Mouse (Mus musculus): ENCODE data around the gene Tbata. TPM values are rescaled to one million over a fixed set of nuclear protein-coding genes. Genes with fewer than 3 reads are reported as not detected.

Gene Tbata
- 680 and 1,001 TPM in 2 replicates for polyA plus RNA-seq (2015; fragmentation: Nextera tagmentation; extraction: Ambion mirVana)

DNA sequence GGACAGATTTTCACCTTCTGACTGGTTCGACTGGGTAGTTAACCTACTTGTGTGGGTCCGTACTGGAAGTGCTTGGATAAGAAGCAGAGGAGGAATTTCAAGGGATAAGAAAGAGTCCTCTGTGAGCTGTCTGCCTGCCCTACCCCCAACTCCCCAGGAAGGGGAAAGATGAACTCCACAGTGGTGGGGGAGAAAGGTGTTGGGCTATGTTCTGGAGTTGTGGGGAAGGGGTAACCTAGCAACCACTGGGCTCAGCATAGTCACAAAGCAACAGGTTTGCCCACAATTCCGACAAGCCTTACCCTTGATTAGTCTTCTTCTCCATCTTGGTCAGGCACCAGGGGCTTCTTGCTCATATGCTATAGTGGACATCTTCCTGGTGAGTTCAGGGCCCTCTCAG lies at the start of gene Tbata:
Gene Tbata, plus strand, starts transcription at position 301 of the 400 bp plus-strand sequence.
- DNase-seq (ENCODE audit: low spot score): no peak

DNA sequence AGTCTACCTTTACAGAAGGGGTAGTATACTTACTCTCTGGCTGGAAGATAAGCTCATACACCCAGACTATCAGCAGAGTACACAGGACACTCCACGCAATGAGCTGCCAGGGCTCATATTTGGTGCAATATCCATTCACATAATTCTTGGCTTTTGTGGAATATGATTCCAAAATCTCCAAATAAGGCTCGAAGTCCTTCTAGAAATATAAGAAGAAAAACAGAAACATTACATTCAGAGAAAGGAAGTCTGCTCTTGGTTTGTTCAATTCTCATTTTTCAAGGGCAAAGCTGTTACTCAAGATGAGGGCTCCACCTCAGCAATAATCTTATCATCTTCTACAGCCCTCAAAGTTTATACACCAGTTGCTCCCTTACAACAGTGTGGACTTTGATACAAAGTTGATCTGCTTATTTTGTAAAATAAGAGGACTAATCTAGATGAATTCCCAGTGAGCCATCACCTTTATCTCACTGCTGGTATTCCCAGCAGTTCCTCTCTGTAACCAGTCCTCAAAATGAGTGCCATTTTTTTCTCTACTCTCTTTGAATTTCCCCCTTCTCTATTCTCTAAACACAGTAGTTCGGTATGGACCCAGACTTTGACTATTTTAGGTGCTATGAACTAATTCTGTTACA lies 48.4 kb upstream of the Tbata start:
- no peak for DNase-seq (ENCODE audit: low spot score)

DNA sequence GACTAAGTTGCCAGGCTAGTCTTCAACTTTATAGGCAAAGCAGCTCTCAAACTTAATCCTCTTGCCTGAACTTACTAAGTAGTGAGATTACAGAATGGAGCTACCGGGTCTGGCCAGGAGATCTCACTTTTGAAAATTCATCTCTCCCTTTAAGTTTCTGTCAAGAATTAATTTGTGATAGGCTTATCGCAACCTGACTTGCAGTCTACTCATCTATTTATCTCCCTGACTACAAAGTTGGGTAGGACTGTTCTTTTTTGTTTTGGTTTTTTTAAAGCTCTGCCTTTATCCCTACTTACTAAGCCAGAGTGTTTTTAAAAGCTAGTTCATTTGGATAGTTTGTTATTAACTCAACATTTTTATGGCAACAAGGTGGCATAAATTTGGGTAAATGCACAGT lies 47.3 kb upstream of the Tbata start:
- no peak for DNase-seq (ENCODE audit: low spot score)

DNA sequence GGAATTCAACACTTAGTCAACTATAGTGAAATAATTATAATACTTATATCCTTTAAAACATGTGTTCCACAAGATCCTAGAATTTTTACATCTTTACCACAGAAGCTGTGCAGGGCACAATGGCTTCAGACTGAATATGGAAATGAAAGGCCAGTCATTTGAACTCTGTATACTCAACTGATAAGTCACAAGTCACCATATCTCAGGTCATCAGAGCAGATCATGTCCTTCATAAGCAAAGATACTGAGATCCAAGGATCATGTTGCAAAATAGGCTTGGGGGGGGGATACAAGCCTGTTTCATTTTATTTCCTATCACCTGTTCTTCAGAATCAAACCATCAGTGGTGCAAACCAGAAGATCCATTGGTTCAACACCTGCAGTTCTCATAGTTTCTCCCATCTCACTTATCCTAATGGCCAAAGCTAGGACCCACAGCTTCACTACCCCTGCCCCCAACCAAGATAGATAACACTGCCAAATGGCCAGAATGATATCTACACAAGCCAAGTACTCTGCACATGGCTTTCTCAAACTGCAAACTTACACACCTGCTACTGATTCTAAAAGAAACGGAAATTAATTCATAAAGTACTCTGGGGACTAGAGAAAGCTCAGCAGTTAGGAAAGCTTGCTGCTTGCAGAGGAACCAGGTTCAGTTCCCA lies 42.9 kb upstream of the Tbata start:
- DNase-seq (ENCODE audit: low spot score): no peak

DNA sequence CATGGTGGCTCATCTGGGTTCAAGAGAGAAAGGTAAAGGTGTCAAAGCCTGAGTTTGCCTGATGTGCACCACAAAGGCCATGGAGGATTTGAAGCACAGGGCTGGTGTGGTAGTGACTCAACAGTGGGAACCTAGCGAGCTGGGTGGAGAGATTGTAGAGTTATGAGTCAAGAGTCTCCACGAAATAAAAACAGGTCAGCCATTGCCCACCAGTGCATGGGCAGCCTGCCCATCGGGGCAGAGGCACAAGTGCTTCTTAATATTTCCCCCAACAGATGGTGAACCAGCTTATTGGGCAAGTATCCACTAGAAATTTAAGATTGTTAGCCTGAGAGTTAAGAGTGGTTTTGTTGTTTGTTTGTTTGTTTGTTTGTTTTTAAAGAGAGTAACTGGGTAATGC lies 40.8 kb upstream of the Tbata start:
- no peak for DNase-seq (ENCODE audit: low spot score)

DNA sequence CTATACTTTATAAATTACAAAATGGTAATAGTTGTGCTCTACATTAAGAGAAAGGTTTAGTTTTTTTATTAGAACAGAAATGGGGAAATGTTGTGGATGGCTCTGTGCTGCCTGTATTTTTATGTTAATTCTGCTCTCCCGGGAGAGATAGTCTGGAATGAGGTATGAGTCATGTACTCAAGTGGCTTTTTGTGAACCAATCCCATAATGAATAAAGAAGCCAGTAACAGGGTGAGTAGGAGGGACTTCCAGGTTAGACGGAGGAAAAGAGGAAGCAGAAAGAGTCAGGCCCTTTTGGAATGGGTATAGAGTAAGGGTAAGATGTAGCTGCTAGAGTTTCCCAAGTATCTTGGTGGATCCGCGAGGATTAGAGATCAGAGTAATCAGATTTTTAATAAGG lies 37.7 kb upstream of the Tbata start:
- no peak for DNase-seq (ENCODE audit: low spot score)

DNA sequence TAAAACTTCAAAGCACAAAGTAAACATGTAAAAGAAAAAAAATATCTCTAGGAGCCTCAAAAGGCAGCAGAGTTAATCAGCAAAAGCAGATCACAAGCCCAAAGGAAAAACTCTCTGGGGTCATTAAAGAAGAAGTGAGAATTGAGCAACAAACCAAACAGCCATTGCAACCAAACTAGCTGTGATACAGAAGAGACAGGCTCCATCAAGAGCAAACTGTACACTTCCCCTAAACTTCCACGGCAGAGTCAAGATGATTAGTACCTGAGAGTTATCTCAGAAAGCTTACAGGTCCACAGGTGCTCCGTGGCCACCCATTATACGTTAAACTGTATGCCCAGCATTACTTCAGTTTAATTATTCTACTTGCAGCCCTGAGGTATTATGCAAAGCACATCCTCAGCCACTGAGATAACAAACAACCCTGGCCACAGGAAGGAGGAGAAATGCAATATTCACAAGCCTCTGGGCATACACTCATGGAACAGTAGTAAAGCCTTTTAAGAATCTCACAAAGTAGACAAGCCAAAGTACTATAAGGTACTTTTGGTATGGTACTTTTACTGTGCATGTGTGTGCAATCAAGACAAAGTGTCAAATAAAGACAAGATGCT lies 36.4 kb upstream of the Tbata start:
- no peak for DNase-seq (ENCODE audit: low spot score)

DNA sequence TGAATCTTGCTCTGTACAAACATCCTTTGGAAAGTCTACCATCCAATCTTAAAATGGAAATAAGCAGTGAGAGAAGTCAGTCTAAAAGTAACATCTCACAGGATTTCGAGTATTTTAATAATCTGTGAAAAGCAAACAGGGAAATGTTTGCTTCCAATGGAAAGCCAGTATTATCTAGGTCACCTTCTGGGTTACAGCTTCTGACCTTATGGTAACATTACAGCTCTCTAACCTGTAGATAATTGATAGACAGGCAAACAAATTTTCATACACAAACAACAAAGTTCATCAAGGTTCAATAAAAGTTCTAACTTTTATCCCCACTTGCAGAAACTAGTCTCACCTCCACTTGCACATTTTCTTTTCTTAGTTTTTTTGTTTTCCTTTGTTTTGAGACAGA lies 34.2 kb upstream of the Tbata start:
- DNase-seq (ENCODE audit: low spot score): no peak

DNA sequence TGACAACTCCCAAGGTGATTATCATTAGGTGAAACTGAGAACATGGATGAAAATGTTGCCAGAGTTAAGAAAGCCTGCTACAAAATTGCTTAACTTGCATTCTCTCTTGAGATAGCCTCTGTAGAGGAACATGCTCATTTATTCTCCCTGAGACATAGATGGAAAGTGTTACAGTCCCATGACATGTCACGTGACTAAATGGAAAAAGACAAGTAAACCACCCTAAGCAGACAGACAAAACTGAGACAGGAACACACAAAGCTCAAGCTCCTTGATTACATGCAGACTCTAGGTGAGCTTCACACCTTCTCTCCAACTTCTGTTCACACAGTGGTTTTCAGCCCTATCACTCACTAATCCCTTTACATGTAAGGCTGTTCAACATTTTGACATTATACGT lies 28.4 kb upstream of the Tbata start:
- no peak for DNase-seq (ENCODE audit: low spot score)

DNA sequence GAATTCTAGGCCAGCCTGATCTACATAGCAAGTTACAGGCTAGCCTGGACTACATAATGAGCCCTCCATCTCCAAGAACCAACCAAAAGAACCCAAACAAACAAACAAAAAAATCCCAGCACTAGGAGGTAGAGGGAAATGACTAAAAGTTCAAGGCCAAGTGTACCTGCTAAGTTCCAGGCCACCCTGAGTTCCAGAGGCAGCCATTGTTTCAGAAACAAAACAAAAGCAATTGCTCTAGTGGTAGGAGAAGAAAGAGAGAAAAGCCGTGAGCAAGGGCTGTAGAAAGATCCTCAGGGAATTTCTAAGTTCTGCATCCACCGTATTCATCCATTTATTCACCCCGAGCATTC lies 26.0 kb upstream of the Tbata start:
- no peak for DNase-seq (ENCODE audit: low spot score)

DNA sequence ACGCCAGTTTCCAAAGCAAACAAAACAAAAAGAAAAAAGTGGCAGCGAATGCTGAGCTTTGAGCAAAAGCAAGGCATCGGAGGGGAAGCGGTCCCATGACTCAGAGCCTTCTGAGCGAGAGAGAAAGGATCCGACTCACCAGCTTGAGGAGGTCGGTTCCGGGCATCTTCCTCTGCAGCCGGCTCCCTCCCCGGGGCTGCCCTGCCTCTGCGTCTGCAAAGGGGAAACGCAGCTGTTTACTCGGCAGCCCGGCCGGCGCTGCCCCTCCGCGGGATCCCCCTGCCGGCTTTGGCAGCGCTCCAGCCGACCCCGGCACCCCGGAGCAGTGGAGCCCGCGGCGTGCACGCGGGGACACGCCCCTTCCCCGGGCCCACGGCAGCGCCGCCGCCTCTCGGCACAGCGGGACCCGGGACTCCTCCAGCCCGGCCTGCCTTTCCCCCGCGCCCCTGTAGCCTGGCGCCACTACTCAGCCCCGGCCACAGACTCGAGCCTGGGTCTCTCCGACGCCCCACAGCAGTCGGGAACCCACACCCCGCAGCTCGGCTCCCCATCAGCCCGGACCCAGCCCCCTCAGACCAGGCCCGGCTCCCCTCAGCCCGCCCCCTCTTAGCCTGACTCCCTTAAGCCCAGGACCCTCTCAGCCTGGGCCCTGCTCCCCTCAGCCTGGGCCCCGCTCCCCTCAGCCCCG lies 25.5 kb upstream of the Tbata start:
- peak; percentile 62 for DNase-seq (ENCODE audit: low spot score)

DNA sequence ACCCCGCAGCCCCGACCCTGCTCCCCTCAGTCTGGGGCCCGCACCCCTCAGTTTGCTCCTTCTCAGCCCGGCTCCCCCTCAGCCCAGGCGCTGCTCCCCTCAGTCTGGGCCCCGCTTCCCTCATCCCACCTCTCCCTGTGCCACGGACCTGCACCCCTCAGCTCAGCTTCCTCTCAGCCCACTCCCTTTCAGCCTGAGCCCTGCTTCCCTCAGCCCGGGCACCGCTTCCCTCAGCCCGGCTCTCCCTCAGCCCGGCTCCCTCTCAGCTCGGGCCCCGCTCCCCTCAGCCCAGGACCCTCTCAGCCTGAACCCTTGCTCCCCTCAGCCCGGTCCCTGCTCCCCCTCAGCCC lies 25.0 kb upstream of the Tbata start:
- peak; percentile 9 for DNase-seq (ENCODE audit: low spot score)

DNA sequence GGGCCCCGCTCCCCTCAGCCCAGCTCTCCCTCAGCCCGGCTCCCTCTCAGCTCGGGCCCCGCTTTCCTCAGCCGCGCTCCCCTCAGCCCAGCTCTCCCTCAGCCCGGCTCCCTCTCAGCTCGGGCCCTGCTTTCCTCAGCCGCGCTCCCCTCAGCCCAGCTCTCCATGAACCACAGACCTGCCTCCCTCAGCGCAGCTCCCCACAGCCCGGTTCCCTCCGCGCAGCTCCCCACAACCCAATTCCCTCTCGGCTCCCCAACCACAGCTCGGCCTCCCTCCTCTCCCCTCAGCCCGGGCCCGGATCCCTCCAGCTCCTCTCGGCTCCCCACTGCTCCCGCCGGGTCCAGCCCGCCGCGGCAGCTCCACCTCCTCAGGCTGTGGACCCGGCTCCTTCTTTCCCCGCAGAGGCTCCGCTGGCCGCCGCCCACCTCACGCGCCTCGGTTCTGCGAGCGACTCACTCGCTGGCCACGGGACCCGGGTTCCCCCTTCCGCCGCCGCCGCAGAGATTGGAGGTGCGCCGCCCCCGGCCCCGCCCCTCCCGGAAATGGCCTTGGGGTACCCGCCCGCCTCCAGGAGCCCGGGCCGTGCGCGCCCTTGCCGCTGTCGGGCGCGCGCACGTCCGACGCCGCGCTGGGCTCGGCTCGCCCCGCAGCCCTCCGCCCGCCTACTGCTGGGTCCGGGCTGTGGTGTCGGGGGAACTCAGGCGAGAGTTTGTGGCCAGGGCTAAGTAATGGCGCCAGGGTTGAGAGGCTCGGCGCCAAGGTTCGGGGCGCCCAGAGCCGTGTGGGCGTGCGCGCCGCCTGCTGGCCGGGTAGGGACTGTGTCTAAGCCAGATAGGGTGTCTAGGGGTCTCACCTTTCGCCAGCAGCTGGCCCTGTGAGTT lies 24.4 kb upstream of the Tbata start, which contains the start of gene Sgpl1:
Gene Sgpl1, minus strand, starts transcription at position 547 of the 884 bp plus-strand sequence.
- peak; percentile 93 for DNase-seq (ENCODE audit: low spot score)

DNA sequence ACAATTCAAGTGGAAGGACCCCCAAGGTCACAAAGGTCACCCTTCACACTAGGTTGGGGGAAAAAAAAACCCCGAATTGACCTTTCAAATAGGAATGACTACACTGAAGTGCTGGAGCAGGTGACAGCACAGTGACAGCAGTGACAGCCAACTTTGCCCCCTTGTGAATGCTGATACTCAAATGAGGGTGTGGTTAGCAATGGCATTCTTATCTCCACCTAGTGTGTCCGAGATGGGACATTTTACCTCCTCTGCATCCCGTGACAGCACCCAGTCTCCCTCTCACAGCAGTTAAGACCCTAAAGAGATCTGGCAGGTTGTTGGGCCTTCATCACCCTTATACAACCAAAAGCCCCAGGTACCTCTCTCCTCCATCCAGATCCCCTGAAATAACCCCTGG lies 22.3 kb upstream of the Tbata start:
- no peak for DNase-seq (ENCODE audit: low spot score)

DNA sequence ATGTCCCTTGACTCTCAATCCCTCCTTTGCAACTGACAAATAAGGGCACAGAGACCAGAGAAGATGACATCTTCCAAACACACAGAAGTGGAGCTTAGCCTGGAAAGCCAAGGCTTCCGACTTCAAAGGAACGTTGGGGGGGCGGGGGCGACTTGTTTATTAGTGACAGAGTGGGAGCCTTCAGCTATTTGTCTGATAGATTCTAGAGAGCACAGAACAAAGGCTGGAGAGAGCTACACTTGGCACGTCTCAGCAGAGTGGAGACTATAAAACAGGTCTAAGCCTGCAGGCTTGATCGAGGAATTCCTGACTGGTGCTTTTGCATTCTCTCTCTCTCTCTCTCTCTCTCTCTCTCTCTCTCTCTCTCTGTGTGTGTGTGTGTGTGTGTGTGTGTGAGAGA lies 21.1 kb upstream of the Tbata start:
- DNase-seq (ENCODE audit: low spot score): no peak

DNA sequence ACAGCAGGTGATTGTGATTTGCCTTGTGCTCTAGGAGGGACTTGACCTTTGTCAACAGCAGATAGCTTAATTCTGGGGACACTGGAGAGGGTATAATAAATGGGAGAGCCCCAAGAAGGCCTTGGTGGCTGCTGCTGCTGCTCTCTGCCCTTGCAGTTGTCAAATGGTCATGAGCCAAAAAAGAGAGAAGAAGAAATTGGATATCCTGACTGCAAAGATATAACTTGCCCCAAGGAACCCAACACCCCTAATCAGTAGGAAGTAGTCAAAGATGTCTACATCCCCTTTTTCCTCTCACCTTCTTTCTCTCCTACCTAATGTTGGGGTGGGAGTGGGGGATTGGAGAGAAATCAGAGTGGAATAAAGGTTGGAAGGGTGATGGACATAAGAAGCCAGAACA lies 19.6 kb upstream of the Tbata start:
- DNase-seq (ENCODE audit: low spot score): no peak

DNA sequence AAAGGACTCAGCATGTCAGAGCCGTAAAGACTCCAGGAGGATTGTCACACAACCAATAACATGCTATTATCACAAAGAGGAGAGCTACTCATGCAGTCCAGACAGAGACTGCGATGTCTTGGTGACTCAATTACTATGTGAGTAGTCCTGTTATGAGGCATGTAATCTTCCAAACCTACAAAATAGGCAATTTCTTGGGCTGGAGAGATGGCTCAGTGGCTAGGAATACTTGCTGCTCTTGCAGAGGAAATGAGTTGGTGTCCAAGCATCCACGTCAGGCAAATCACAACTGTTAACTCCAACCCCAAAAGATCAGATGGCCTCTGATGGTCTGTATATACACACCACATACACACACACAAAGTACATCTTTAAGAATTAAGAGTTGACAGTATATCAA lies 16.1 kb upstream of the Tbata start:
- DNase-seq (ENCODE audit: low spot score): no peak

DNA sequence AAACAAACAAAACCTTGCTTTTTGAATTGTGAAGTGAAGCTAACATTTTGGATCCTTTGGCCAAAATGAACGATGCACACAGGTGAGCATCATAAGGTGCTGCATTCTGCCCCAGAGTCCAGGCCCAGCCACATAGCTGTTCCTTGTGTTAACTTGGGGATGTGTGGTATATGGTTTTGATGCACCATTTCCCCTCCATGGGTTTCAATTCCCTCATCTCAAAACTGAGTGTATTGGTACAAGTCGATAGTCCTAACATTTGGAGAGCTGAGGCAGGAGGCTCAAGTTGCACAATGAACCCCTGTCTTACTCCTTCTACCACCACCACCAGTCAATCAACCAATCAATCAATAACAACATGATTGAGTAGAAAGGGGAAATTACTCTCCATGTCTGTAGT lies 15.3 kb upstream of the Tbata start:
- DNase-seq (ENCODE audit: low spot score): no peak

DNA sequence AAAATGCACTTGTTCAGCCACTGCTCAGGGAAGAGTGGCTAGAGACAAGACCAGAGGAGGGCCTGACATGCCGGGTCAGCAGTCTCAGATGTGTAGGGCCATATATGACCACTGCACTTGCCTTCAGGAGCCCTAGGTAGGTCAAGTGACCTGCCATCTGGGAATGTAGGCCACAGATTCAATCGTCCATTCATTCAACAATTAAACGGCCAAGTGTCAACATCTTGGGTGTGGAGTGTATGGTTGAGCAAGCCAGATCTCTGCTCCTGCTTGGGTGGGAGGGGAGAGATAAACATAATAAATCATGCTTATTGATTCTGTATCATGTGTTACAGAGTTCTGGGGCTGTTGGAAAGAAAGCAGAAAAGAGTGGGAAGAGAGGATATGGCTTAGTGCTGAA lies 13.2 kb upstream of the Tbata start:
- DNase-seq (ENCODE audit: low spot score): no peak

DNA sequence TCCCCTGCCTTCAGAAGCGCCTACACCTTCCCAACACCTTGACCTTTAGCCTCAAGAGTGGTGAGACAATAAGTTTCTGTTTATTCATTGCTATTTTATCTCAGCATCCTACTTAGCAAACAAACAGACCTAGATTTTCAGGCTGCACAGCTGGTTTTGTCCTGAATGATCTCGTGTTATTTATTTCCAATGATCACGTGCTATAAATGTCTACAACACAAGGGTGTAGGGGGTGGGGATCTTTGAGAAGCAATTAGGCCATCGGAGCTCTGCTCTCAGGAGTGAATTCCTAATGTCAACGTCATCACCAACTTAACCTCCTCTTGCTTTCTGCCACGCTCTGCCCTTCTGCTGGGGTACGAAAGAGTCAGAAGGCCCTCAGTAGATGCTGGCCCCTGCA lies 11.7 kb upstream of the Tbata start:
- DNase-seq (ENCODE audit: low spot score): no peak

DNA sequence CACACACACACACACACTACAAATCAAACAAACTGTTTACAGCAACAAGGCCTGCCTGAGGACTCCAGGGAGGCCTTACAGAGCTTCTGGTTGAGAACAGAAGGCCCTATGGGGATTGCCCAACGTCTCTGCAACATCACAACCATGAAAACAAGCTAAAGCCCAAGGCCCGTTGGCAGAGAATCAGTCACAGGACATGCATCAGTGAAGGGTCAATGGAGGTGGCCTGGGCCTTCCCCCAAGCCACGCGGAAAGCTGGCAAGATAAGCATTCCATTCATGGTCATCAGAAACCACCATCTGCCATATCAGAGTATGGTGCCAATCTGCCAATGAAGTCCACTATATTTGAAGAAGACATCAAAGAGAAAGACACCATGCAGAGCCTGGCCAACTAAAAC lies 11.1 kb upstream of the Tbata start:
- DNase-seq (ENCODE audit: low spot score): no peak

DNA sequence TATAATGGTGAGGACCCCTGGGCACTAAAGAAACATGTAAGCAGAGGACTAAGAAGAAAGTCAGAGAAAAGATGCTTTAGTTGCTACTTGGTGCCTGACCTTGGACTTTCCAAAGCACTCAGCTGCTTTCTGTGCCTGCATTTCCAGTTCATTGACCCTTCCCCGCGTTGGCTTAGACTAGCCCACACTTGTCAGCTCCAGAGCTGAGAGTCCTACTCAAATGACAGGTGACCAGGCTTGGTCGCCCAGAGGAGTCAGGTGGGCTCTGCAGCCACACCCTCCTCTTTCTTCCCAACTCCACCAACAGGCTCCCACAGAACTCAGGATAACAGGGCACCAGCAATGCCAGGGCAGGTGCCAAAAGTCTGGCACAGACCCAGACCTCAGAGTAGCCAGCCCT lies 9.4 kb upstream of the Tbata start:
- no peak for DNase-seq (ENCODE audit: low spot score)

Data from thymus, postnatal 0 days (tissue).